Mouse (Mus musculus): Measurements from ENCODE around the gene Cops7b.
"Not testable (repeated sequence)": the region's sequence is repeated elsewhere in the genome, so short reads cannot be mapped to it uniquely, and the experiment has no call there.

Cops7b gene

DNA sequence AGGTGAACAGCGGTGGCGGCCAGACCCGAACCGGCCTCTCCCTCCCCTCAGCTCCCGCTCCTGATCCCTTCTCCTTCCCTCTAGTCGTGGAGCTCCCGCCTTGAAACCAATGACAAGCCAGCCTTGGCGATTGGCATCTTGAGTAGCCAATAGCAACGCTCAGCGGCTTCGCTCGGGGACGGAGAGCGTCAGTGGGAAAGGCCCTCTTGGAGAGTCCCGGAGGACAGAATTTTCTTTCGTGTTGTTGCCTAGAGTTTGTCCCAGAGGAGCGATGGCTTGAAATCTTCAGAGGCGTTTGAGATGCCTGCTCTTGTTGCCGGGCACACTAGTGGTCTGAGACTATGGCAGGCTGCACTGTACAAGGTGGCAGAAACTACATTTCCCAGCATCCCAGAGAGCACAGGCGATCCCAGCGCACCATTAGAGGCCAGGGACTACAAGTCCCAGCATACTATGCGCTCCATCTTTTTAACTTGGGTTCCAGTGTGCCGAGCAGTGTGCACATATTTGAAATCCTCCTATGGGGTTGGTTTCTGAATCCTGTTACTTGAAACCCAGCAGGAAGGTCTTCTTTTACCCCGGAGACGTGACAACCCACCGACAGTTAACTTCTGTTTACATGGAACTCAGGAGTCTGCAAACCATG, at the start of gene Cops7b, which contains the start of gene Pde6d:
Gene Cops7b, plus strand, starts transcription at position 454 of the 646 bp plus-strand sequence.
Gene Pde6d, minus strand, starts transcription at position 179 of the 646 bp plus-strand sequence.
- DNase-seq (ENCODE audit: low read depth, low spot score): peak; percentile 89

DNA sequence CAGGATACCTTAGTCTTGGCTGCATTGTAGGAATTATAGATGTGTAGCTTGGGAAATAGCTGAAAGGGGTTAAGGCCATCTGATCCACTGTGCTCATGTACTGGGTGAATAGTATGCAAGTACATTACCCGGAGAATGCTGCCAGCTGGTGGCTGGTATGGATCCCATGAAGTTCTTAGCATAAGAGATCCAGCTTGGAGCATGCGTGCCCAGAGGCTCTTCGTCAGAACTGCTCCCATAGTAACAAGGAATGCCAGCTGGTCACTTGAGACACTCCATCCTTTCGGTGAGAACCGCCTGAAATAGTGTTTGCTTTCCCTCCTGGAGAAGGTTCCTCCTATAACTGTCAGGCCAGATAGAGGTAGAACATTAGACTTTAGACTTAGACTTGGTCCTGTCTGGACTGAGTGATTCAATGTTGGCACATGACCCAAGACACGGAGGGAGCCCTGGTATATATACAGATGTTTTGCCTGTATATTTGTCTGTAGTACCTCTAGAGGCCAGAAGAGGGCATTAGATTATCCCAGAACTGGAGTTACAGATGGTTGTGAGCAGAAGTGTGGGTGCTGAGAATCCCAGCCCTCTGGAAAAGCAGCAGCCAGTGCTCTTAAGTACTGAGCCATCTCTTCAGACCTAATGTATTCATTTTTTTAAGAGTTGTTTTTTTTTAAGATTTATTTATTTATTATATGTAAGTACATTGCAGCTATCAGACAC, 49.1 kb upstream of the Cops7b start:
- no peak for DNase-seq (ENCODE audit: low read depth, low spot score)

DNA sequence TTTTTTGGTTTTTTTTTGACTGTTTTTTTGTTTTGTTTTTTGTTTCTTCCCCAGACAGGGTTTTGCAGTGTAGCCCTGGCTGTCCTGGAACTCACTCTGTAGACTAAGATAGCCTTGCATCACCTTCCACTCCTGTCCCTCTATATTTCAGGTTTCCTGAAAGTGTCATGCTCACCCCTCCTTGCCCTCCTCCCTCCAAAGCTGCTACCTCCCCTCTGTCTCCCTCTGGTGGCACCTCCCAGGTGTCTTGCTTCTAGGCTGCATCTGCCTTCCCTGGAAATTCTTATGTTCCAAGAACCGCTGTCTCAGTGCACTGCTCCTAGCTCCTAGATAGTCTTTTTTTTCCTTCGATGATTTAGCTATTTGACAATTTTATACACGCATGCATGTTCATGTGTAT, 44.3 kb upstream of the Cops7b start:
- DNase-seq (ENCODE audit: low read depth, low spot score): no peak

DNA sequence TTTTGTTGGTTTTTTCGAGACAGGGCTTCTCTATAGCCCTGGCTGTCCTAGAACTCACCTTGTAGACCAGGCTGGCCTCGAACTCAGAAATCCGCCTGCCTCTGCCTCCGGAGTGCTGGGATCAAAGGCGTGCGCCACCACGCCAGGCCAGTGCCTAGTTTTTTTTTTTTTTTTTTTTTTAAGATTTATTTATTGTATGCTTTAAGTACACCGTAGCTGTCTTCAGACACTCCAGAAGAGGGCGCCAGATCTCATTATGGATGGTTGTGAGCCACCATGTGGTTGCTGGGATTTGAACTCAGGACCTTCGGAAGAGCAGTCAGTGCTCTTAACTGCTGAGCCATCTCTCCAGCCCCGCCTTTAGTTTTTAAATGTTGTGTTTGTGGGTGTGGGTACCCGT, 43.1 kb upstream of the Cops7b start:
- DNase-seq (ENCODE audit: low read depth, low spot score): not testable (repeated sequence)

DNA sequence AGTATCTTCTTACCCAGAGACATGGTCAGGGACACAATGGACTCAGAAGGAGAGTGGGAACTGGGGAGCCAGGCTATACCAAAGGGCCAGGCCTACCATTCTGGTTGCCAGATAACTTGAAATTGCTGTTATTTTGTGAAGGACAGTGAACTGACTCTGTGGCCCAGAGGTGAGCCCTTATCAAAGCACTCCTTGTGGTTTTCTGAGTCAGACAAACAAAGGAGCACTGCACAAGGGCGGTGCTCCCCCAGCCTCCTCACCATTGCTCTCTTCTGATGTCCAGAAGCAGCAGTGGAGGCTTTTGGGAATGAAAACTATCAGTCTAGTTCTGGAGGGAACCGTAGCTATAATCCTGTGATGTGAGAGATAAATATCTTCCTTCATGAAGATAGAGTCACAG, 40.1 kb upstream of the Cops7b start:
- DNase-seq (ENCODE audit: low read depth, low spot score): no peak

DNA sequence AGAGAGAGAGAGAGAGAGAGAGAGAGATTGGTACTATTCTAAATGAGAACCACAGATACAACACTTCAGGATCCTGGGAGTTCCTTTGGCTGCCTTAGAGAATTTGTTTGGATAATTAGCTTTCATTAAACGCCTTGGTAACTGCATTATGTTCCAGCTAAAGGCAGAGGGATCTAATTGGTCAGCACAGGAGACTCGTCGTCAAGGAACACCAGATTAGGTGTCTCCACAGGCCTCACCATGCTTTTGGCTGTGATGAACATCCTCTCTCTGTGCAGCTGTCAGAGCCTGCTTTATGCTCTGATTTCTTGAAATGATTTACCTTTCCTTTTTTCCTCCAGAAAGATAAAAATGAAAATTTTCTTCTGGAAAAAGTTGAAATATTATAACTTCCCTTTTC, 35.9 kb upstream of the Cops7b start:
- no peak for DNase-seq (ENCODE audit: low read depth, low spot score)

DNA sequence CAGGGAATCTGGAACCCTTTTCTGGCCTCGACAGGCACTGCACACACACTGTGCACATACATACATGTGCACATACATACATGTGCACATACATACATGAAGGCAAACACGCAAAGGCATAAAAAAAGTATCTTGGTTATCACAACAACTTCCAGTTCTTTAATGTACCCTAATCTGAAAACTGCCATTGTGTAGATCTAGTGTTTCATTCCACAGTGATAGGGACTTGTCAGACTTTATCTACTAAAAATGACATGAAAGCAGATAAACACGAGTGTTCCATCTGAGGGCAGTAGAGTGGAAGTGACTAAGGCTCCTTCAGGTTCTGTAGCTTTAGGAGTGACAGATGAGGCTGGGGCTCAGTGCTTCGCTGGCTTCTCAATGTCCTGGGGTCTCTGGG, 31.4 kb upstream of the Cops7b start:
- no peak for DNase-seq (ENCODE audit: low read depth, low spot score)

DNA sequence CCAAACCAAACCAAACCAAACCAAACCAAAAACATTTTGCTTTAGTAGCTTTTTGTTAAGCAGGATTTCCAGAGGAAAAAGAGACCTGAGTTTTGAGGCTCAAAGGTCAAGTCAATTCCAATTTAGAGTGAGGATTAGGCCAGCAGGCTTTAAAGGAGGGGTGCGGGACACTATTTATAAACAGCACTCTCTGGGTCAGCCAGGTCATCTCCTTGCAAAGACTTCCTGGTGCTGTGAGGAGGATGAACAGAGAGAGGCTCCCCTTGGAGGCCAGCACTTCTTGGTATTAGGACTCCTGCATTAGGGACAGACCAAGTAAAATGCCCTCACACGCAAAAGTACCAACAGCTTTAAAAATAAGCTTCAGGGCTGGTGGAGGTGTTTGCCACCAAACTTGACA, 30.8 kb upstream of the Cops7b start:
- no peak for DNase-seq (ENCODE audit: low read depth, low spot score)

DNA sequence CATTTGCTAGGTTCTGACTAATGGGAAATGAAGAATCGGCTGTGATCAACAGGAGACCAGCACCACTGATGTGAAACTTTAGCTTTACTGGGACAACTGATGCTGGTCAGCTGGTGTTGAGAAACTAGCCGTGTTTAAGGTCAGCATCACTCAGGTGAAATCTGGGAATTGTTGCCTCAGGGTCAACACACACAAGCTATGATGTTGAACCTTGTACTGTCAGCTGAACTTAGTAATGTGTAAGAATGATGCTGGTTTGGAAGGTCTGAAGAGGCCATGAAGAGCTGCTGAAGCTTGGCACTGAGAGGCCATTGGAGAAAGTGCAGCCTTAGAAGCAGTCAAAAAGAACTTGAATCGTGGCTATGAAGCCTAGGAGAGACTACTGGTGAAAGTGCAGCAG, 27.0 kb upstream of the Cops7b start:
- no peak for DNase-seq (ENCODE audit: low read depth, low spot score)

DNA sequence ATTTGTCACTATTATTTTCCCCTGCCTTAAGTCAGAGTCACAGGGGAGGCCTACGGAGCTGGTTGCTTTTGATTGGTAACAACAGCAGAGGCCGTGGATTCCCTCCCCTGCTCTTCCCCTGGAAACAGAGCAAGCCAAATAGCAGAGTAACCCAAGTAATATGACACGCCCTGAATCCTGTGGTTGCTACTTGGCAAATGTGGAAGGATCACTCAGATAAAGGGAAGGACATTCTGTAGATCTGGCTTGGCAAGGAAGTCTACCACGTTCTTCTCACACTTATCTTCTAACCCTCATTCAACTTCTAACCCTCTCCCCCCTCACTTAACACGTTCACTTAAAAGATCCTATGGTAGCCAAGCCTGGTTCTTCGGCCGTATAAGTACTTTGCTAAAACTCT, 24.8 kb upstream of the Cops7b start:
- no peak for DNase-seq (ENCODE audit: low read depth, low spot score)

DNA sequence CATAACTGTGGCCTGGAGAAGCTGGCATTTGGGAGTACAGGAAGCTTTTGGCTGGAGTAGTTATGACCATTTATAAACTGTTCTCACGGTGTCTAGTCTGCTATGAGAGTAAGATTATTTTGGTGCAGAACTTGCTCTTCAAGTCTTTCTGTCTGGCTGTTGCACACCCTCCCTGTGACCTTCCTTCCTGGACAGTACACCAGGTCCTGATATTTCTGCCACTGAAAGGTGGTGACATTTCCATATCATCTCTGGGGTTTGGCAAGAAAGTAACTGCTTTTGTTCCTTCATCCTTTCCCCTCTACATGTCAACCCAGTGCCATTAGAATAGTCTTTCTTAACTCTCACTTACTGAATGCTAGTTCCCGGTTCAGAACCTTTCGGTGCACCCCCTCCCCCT, 23.5 kb upstream of the Cops7b start:
- DNase-seq (ENCODE audit: low read depth, low spot score): no peak

DNA sequence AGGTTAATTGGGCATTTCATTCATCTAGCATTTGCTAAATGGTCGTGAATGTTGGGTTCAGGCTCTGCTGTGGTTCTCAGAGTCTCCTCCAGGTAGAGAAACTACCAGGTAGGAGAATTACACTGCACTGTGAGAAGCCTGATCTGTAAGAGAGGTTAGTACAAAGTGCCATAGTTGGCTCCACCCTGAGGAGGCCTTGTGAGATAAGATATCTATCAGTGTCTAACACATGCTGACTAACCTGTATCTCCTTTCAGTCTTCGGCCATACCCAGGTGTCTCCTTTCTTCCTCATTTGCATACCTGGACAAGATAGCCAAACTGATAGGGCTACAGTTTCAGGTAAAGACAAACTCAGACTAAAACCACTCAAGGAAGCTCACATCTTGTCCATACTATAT, 20.0 kb upstream of the Cops7b start:
- no peak for DNase-seq (ENCODE audit: low read depth, low spot score)

DNA sequence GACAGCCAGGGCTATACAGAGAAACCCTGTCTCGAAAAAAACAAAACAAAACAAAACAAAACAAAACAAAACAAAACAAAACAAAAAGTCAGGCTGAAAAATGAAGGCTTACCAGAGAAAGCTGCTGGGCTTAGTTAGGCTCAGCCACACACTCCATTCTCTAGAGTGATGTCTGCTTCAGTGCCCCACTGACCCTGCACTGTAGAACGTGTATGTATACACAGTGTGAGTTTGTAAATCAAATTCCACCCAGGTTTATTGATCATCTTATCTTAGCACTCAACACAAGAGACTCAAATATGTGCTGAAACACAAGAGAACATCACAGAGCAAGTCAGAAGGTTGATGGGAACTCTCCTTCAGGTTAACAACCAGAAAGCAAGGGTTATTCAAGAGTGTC, 14.3 kb upstream of the Cops7b start:
- no peak for DNase-seq (ENCODE audit: low read depth, low spot score)

DNA sequence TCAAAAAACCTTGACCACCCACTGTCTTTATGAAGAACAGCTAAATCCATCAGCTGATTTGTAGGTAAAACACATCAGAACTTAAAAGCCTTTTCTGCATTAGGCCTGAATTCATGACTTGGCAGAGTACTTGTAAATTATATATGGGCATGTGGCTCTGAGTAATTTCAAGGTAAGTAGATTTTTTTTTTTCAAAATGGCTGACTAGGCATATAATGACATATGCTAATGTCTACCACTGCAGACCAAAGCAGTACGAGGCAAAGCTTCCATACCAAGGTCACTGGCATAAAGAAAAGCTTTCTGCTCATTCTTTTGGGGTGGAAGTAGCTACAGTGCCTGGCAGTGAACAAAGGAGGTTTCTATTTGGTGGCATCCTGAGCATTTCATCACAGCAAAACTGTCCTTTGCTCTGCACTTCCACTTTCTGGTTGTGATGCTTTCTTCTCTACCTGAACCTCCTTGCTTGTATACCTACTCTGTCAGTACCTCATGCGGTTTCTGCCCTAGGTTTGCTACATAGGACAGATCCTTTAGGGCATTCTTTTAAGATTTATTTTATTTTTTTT, 13.3 kb upstream of the Cops7b start:
- DNase-seq (ENCODE audit: low read depth, low spot score): no peak

DNA sequence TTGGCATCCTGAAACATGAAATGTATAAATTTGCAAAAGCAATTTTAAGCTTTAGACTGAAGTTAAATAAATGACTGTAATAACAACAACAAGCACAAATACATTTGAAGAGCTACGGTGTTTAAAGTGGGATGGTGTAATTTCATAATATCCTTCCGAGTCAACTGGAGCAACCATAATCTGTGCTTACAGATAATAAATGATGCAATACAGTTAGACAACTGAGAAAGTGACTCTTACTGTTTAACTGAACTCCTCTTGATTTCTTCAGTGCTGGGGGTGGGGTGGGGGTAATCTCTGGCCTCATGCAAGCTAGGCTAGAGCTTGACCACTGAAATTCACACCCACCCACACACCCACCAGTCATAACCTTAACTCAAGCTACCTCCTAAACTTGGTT, 11.3 kb upstream of the Cops7b start:
- DNase-seq (ENCODE audit: low read depth, low spot score): no peak

DNA sequence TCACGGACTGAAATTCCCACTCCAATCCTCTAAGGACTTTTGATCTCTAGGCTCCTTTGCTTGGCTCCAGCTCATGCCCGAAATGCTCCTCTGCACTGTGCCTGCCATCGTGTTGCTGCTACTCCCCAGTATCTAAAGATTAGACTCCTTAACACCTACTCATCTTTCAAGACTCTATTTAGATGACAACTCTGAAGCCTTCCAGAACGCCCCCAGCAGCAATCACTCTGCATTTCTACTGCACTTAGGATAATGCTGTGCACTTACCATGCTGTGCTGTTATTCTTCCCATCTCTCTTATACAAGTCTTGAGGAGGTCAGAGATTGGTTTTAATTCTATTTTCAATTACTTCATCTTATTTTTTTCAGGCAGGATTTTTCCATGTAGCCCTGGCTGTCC, 10.8 kb upstream of the Cops7b start:
- DNase-seq (ENCODE audit: low read depth, low spot score): no peak

DNA sequence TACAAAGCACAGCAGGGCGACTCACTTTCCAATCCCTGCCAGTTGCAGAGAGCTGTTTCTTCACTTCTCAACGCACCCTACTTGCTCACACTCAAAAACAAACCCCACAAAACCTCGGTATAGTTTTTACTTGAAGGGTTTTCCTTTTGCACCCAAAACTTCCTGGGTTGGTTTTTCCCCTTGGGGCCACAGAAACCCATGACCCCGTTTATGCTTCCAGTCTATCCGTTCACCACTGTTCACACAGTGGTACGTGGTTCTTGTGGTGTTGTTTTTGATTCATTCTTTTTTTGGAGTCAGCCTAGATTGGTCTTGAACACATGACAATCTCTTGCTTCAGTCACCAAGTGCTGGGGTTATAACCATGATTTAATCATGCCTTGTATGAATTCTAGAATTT, 2.3 kb upstream of the Cops7b start:
- no peak for DNase-seq (ENCODE audit: low read depth, low spot score)

DNA sequence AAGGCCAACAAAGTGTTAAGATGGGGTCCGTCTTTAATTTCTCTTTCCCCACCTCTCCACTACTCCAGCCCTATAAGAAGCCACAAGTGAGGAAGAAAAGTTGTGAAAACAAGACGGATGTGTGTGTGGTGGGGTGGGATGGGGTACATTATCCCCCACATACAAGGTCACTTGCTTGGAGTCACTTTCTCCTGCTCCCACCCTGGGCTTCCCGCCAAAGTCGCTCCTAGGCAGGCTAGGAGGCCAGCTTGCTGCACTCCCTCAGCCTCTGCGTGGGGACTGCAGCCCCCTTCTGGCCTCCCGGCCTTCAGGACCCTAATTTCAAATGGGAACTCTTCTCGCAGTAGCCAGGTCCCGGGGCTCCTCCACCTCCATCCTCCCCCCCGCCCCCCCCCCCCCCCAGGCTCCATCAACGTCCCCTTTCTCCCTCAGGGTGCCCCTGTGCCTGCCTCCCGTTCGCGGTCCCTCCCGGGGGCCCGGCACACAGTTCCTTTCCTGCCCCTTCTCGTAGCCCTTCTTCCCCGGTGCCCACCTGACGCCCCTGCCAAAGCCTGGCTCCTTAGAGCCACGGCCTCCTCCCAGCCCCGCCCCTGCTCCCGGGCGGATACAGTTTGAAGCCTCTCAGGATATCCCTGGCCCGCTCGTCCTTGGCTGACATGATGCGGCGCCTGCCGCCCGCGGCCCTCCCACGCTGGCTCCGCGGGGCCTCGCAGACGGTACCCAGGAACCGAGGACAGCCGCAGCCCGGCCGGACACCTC, 833 bp upstream of the Cops7b start:
- no peak for DNase-seq (ENCODE audit: low read depth, low spot score)

DNA sequence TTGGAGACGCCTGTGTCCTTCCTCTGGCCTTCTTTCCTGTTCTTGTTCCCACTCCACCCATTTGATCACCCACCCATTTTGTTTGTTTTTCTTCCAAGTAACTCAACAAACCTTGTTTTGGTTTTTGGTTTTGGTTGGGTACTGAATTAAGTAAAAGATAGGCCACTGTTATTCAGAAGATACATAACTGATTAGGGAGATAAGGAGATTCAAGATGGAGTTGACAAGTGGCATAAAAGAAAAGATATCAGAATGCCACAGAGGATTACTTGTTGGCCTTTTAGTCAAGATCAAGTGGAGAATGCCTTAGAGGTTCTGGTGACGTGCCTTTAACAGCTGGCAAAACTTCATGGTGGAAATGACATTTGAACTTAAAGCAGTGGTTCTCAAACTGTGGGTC, 1.0 kb downstream of the Cops7b start:
- no peak for DNase-seq (ENCODE audit: low read depth, low spot score)

DNA sequence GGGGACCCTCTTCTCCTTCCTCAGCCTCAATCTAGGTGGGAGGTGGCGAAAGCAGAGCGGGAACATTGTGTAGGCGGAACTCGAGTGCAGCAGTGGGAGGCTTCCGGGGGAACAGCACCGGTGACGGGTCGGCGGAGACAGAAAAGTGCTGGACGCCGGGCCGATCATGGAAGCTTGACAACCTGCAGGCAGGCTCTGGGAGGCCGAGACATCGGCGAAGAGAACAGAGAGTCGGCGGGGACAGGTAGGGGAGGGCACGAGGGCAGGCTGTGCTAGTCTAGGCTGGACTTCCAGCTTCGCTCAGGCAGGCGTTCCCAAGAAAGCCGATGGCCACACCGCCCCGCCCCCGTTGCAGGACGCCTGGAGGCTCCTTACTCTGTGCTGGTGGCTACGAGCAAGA, 4.3 kb downstream of the Cops7b start:
- DNase-seq (ENCODE audit: low read depth, low spot score): peak; percentile 61

DNA sequence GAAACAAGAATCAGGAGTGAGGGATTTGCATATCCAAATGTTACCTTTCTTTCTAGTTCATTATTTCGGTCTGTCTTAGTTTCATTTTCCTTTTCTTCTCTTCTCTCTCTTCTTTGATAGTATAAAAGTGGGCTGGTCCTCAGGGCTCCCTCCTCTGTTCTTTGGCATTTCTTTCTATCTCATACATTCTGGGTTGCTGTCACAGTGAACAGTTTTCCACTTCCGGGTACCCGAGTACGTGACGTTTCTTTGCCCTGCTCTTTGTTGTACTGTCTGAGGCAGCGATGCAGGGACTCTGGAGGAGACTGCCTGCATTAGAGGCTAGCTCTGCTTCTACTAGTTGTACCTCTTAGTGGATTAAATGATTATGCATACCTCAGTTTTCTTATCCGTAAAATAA, 11.8 kb downstream of the Cops7b start:
- no peak for DNase-seq (ENCODE audit: low read depth, low spot score)

DNA sequence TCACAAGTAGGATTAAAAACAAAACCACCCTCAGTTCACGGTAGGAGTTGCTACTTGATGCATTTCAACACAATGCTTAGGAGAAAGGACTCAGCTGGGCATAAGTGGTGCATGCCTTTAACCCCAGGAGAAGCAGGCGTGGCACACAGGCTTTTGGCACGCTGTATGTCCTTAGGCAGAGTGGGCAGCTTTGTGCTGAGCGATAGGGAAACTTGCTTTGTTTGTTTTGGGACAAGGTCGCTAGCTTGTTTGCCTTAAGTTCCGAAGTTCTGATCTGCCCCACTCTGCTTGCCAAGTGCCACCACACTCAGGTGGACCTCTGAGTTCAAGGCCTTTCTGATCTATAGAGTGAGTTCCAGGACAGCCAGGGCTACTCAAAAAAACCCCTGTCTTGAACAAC, 12.6 kb downstream of the Cops7b start:
- no peak for DNase-seq (ENCODE audit: low read depth, low spot score)

DNA sequence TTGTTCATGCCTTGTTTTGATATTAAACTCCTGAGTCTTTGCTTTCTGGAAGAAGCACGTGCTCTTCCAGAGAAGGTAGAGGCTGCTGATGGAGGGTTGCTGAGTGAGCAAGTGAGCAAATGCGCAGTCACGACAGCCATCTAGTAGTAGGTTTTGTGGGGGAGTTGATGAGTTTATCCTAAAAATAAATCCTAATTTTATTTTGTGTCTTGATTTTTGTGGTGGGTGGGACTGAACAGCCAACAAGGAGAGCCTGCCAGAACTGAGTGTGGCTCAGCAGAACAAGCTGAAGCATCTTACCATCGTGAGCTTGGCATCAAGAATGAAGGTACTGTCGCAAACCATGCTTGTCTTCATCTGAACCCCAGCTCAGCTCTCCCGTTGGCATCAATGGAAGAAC, 13.8 kb downstream of the Cops7b start:
- DNase-seq (ENCODE audit: low read depth, low spot score): no peak

All from WW6 (cell line).